Mouse (Mus musculus): ENCODE measurements around the gene Serpina3c. TPM values are rescaled to one million over a fixed set of nuclear protein-coding genes. Genes with fewer than 3 reads are reported as not detected.
"Not testable (repeated sequence)": the region's sequence is repeated elsewhere in the genome, so short reads cannot be mapped to it uniquely, and the experiment has no call there.

Serpina3c gene
- total and polyA plus RNA-seq, 3 experiments: not detected

DNA sequence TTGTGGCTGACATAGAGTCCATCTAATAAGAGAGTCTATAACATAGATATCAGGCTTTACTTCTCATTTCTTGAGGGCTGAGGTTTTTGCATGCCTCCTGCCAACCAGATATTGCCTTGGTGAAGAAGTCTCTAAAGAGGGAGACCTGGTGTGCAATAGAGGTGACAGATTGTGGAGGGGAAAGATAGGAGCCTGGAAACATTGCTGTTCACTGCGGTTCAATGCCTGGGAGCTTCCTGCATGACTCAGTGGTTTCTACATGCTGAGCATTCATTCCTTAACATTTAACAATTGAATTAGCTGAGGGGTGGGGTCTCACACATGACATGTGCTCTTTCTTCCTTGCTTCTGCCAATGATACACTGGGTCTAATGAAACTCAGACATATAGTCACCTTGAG lies 30.6 kb downstream of the Serpina3c start:
- dilution Hi-C loops (cut with MboI; ENCODE audit: extremely low pct_ligation_motif_present, extremely low pct_unique_long_range_greater_than_20kb, low sequenced_read_pairs): no loop called here

GRCm38 (mm10) chr12:104114921-104115579 lies 38.6 kb downstream of the Serpina3c start:
- H3K36me3 ChIP-seq (replicated peaks in 1 of 2; ENCODE audit: control insufficient read depth in 1 of 2, insufficient read depth in 1 of 2, low read length in 1 of 2): no peaks in the 10 kb centered on the region
- H3K9ac ChIP-seq (ENCODE audit: insufficient read depth, low read depth): no peak overlapping the region
- H3K9me3 ChIP-seq (replicated peaks; ENCODE audit: low read length): no peaks in the 10 kb centered on the region
- H3K27ac ChIP-seq (ENCODE audit: insufficient read depth, low read depth): no peak overlapping the region
- dilution Hi-C loops (cut with MboI; ENCODE audit: extremely low pct_ligation_motif_present, extremely low pct_unique_long_range_greater_than_20kb, low sequenced_read_pairs) (no loop called here), in situ Hi-C loops (cut with MboI; ENCODE audit: low pct_ligation_motif_present, low pct_unique_long_range_greater_than_20kb, low sequenced_read_pairs) (no loop called here)
- H3K27me3 ChIP-seq (replicated peaks): peaks cover 85% of the 10 kb centered on the region
- no peaks in the 10 kb centered on the region for H3K79me2 ChIP-seq (replicated peaks; ENCODE audit: control insufficient read depth, extremely low read depth, insufficient read depth, poor library complexity, severe bottlenecking)
- no peak overlapping the region for H3K4me3 ChIP-seq (replicated peaks in 1 of 3; ENCODE audit: low read depth in 2 of 3, low read length in 2 of 3, poor library complexity in 1 of 3)
- DNase-seq (ENCODE audit: extremely low read depth): no peak
- no peaks in the 10 kb centered on the region for H3K4me1 ChIP-seq (ENCODE audit: control insufficient read depth in 1 of 2, insufficient read depth in 2 of 2)
- no peak overlapping the region for H3K4me2 ChIP-seq (ENCODE audit: insufficient read depth, low read depth, poor library complexity, severe bottlenecking)
- TF ChIP-seq BHLHE40 (IDR thresholded peaks at IDR 0.05; ENCODE audit: low read depth, low read length) (no peak), UBTF (IDR thresholded peaks at IDR 0.05; ENCODE audit: low read depth, low read length) (no peak), GABPA (IDR thresholded peaks at IDR 0.05; ENCODE audit: insufficient replicate concordance, low read depth, low read length) (no peak), POLR2AphosphoS2 (IDR thresholded peaks at IDR 0.05; ENCODE audit: low read depth, low read length) (no peak), CHD1 (IDR thresholded peaks at IDR 0.05; ENCODE audit: low read depth, low read length) (no peak)

More for the DNA sequence above, 30.6 kb downstream of the Serpina3c start:
- in situ Hi-C loops (cut with MboI; ENCODE audit: low pct_ligation_motif_present, low pct_unique_long_range_greater_than_20kb, low sequenced_read_pairs): no loop called here
- Histone ChIP-seq H3K27ac (ENCODE audit: insufficient read depth, low read depth) (no peak overlapping the region), H3K9ac (ENCODE audit: insufficient read depth, low read depth) (no peak overlapping the region), H3K27me3 (replicated peaks) (peaks cover 56% of the 10 kb centered on the region), H3K4me1 (ENCODE audit: control insufficient read depth in 1 of 2, insufficient read depth in 2 of 2) (no peaks in the 10 kb centered on the region), H3K36me3 (replicated peaks in 1 of 2; ENCODE audit: control insufficient read depth in 1 of 2, insufficient read depth in 1 of 2, low read length in 1 of 2) (no peaks in the 10 kb centered on the region), H3K4me2 (ENCODE audit: insufficient read depth, low read depth, poor library complexity, severe bottlenecking) (no peak overlapping the region), H3K4me3 (replicated peaks in 1 of 3; ENCODE audit: low read depth in 2 of 3, low read length in 2 of 3, poor library complexity in 1 of 3) (no peak overlapping the region), H3K9me3 (replicated peaks; ENCODE audit: low read length) (no peaks in the 10 kb centered on the region), H3K79me2 (replicated peaks; ENCODE audit: control insufficient read depth, extremely low read depth, insufficient read depth, poor library complexity, severe bottlenecking) (no peaks in the 10 kb centered on the region)
- no peak for TF ChIP-seq TBP (conservative IDR thresholded peaks at IDR 0.05; ENCODE audit: low read depth, low read length)
- no peak for TF ChIP-seq USF2 (conservative IDR thresholded peaks at IDR 0.05; ENCODE audit: low read depth, low read length)
- TF ChIP-seq ZNF384 (IDR thresholded peaks at IDR 0.05; ENCODE audit: low read depth, low read length): no peak
- TF ChIP-seq EP300 (IDR thresholded peaks at IDR 0.05; ENCODE audit: low read length): no peak
- TF ChIP-seq UBTF (IDR thresholded peaks at IDR 0.05; ENCODE audit: low read depth, low read length): no peak
- TF ChIP-seq ZKSCAN1 (IDR thresholded peaks at IDR 0.05; ENCODE audit: borderline replicate concordance, low read depth, low read length): no peak
- TF ChIP-seq ELF1 (IDR thresholded peaks at IDR 0.05; ENCODE audit: low read depth, low read length): no peak
- no peak for TF ChIP-seq ZC3H11A (IDR thresholded peaks at IDR 0.05; ENCODE audit: low read depth, low read length)
- no peak for TF ChIP-seq KAT2A (IDR thresholded peaks at IDR 0.05; ENCODE audit: insufficient replicate concordance, low read length)
- no peak for TF ChIP-seq MAFK (IDR thresholded peaks at IDR 0.05; ENCODE audit: insufficient replicate concordance, low read length)
- TF ChIP-seq MAX (IDR thresholded peaks at IDR 0.05; ENCODE audit: low read length): no peak
- no peak for TF ChIP-seq GABPA (IDR thresholded peaks at IDR 0.05; ENCODE audit: insufficient replicate concordance, low read depth, low read length)
- no peak for TF ChIP-seq HCFC1 (IDR thresholded peaks at IDR 0.05; ENCODE audit: low read depth, low read length)
- TF ChIP-seq POLR2AphosphoS2 (IDR thresholded peaks at IDR 0.05; ENCODE audit: low read depth, low read length): no peak
- TF ChIP-seq ZMIZ1 (IDR thresholded peaks at IDR 0.05; ENCODE audit: low read depth, low read length): no peak
- no peak for TF ChIP-seq BHLHE40 (IDR thresholded peaks at IDR 0.05; ENCODE audit: low read depth, low read length)
- TF ChIP-seq MAZ (IDR thresholded peaks at IDR 0.05; ENCODE audit: low read depth, low read length): no peak
- TF ChIP-seq SMC3 (IDR thresholded peaks at IDR 0.05; ENCODE audit: low read depth, low read length): no peak
- no peak for TF ChIP-seq MEF2A (IDR thresholded peaks at IDR 0.05; ENCODE audit: borderline replicate concordance, low read depth, low read length)
- TF ChIP-seq NELFE (IDR thresholded peaks at IDR 0.05; ENCODE audit: low read depth, low read length): no peak
- no peak for DNase-seq (ENCODE audit: extremely low read depth)

- H3K4me3 ChIP-seq (replicated peaks in 1 of 3; ENCODE audit: low read depth in 2 of 3, low read length in 2 of 3, poor library complexity in 1 of 3); in situ Hi-C loops (cut with MboI; ENCODE audit: low pct_ligation_motif_present, low pct_unique_long_range_greater_than_20kb, low sequenced_read_pairs); H3K27ac ChIP-seq (ENCODE audit: insufficient read depth, low read depth); H3K4me1 ChIP-seq (ENCODE audit: control insufficient read depth in 1 of 2, insufficient read depth in 2 of 2); H3K9me3 ChIP-seq (replicated peaks; ENCODE audit: low read length); H3K36me3 ChIP-seq (replicated peaks in 1 of 2; ENCODE audit: control insufficient read depth in 1 of 2, insufficient read depth in 1 of 2, low read length in 1 of 2); DNase-seq (ENCODE audit: extremely low read depth); H3K9ac ChIP-seq (ENCODE audit: insufficient read depth, low read depth); H3K4me2 ChIP-seq (ENCODE audit: insufficient read depth, low read depth, poor library complexity, severe bottlenecking); dilution Hi-C loops (cut with MboI; ENCODE audit: extremely low pct_ligation_motif_present, extremely low pct_unique_long_range_greater_than_20kb, low sequenced_read_pairs); H3K79me2 ChIP-seq (replicated peaks; ENCODE audit: control insufficient read depth, extremely low read depth, insufficient read depth, poor library complexity, severe bottlenecking): not testable (repeated sequence)
- peaks cover 76% of the 10 kb centered on the region for H3K27me3 ChIP-seq (replicated peaks)
These were observed 41.3 kb downstream of the Serpina3c start, which contains the start of gene Serpina3a for GRCm38 (mm10) chr12:104112333-104112732. Gene Serpina3a (plus strand): TSS chr12:104112724.

All from CH12.LX (cell line).